Mouse (Mus musculus) liver, adult 2 months (tissue): ENCODE measurements around the gene Elmod1. TPM values are rescaled to one million over a fixed set of nuclear protein-coding genes. Genes with fewer than 3 reads are reported as not detected.

Source experiments
- DNase-seq: peaks from one replicate; pipeline ENCODE4 v3.0.0-alpha.2; 2011; ENCODE audit warnings: low read depth, low spot score; ENCODE audit errors: extremely low read depth
- H3K27ac ChIP-seq: fragments of 200-500 bp; replicated peaks from 2 replicates; pipeline ENCODE4 v1.5.1; 2012; ENCODE audit warnings: low read depth, mild to moderate bottlenecking, control low read depth, inconsistent platforms, low read length; ENCODE audit not compliant: insufficient read depth
- H3K27me3 ChIP-seq: fragments of 200-500 bp; 2 replicates; pipeline ENCODE4 v1.6.1; 2012; ENCODE audit warnings: mild to moderate bottlenecking, moderate library complexity, low read length, inconsistent platforms; ENCODE audit not compliant: control insufficient read depth, insufficient read depth
- H3K36me3 ChIP-seq: fragments of 200-500 bp; 2 replicates; pipeline ENCODE4 v1.6.1; 2012; ENCODE audit warnings: low read length, inconsistent platforms; ENCODE audit not compliant: control insufficient read depth, insufficient read depth
- H3K4me1 ChIP-seq: fragments of 200-500 bp; 2 replicates; pipeline ENCODE4 v1.6.1; 2011; ENCODE audit warnings: low read length; ENCODE audit not compliant: control insufficient read depth, insufficient read depth
- H3K4me3 ChIP-seq: fragments of 200-500 bp; 2 replicates; pipeline ENCODE4 v1.5.1; 2011; ENCODE audit warnings: low read depth, mild to moderate bottlenecking, control low read depth, low read length, moderate library complexity; ENCODE audit not compliant: insufficient read depth
- H3K79me2 ChIP-seq: fragments of 200-500 bp; 2 replicates; pipeline ENCODE4 v1.6.1; 2012; ENCODE audit warnings: inconsistent platforms, mild to moderate bottlenecking, low read length, moderate library complexity; ENCODE audit not compliant: control insufficient read depth, insufficient read depth
- H3K9ac ChIP-seq: fragments of 200-500 bp; 2 replicates; pipeline ENCODE4 v1.6.1; 2012; ENCODE audit warnings: low read depth, mild to moderate bottlenecking, control low read depth, inconsistent platforms, low read length
- CTCF ChIP-seq: fragments of 200-500 bp; IDR thresholded peaks from 2 replicates; pipeline ENCODE4 v1.5.1; 2011; ENCODE audit warnings: low read depth, low read length, control low read depth
- POLR2A ChIP-seq: fragments of 200-500 bp; IDR thresholded peaks from 2 replicates; pipeline ENCODE4 v1.6.1; 2011; ENCODE audit warnings: low read length, control low read depth; ENCODE audit not compliant: insufficient read depth; ENCODE audit errors: extremely low read depth
- WGBS: fragments of 180-500 bp; shearing (Covaris S2); methylation state at CpG from one replicate; pipeline ENCODE4 v1.1.7; 2018; 5-methylcytosine and 5-hydroxymethylcytosine counted together
- polyA plus RNA-seq: library from polyadenylated mRNA; depleted of rRNA; stranded (reverse); fragments of >200 nt; gene quantifications from 2 replicates; pipeline ENCODE4 v1.2.3, GENCODE M21; 2012; rRNA removed
- total RNA-seq: library from RNA; depleted of rRNA; stranded (reverse); fragments of >200 nt; gene quantifications from 2 replicates; pipeline ENCODE4 v1.2.3, GENCODE M21; 2014; rRNA removed

Elmod1 gene
- total and polyA plus RNA-seq, 2 experiments: not detected

DNA sequence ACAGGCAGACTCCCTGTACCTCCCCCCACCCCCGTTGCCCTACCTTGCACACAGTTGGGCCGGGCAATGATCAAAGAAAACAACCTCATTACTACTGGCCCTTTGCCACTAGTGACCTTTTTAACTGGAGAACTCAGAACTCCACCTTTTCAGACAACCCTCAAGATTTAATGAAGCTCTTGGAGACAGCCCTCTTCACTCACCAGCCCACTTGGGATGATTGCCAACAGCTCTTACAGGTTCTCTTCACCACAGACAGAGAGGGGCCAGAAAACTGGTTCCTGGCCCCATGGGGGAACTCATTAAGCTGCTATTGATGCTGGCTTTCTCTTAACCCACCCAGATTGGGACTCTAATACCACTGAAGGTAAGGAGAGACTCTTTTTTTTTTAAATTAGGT, 97.7 kb downstream of the Elmod1 start:
- Histone ChIP-seq H3K79me2 (no peaks in the 10 kb centered on the region), H3K9ac (no peak overlapping the region), H3K36me3 (no peaks in the 10 kb centered on the region), H3K27me3 (no peaks in the 10 kb centered on the region), H3K27ac (no peak overlapping the region), H3K4me3 (no peak overlapping the region), H3K4me1 (no peaks in the 10 kb centered on the region)
- no peak for DNase-seq
- 30% methylated on average over 2 of the region's 2 CpGs for WGBS
- no peak for TF ChIP-seq CTCF
- TF ChIP-seq POLR2A: no peak

GRCm38 (mm10) chr9:53873239-53873638, 101.9 kb downstream of the Elmod1 start:
- 88% methylated on average over 8 of the region's 8 CpGs for WGBS

More at GRCm38 (mm10) chr9:53873239-53873638, 101.9 kb downstream of the Elmod1 start:
- no peaks in the 10 kb centered on the region for H3K4me1 ChIP-seq
- no peaks in the 10 kb centered on the region for H3K36me3 ChIP-seq
- H3K79me2 ChIP-seq: no peaks in the 10 kb centered on the region
- TF ChIP-seq CTCF: no peak
- no peak for TF ChIP-seq POLR2A
- H3K9ac ChIP-seq: no peak overlapping the region
- no peak overlapping the region for H3K4me3 ChIP-seq
- no peak for DNase-seq
- no peak overlapping the region for H3K27ac ChIP-seq
- no peaks in the 10 kb centered on the region for H3K27me3 ChIP-seq

Other genes with a start within 250 kb of the Elmod1 start
- 0.13 and 0.18 TPM in 2 replicates for gene Slc35f2, start 203.8 kb downstream of the Elmod1 start, total RNA-seq
- gene Slc35f2, start 203.8 kb downstream of the Elmod1 start, polyA plus RNA-seq: 0.10 and 0.14 TPM in 2 replicates
- gene Sln, start 125.1 kb downstream of the Elmod1 start, total RNA-seq: not detected in 2 replicates
- gene Sln, start 125.1 kb downstream of the Elmod1 start, polyA plus RNA-seq: not detected in 2 replicates
- 0.74 and 1.4 TPM in 2 replicates for gene Tnfaip8l3, start 93.1 kb upstream of the Elmod1 start, total RNA-seq
- 0.20 TPM in 2 replicates for gene Tnfaip8l3, start 93.1 kb upstream of the Elmod1 start, polyA plus RNA-seq